Mouse (Mus musculus): ENCODE measurements at regions not wholly inside any gene's neighbourhood (a gene's known extent, or its start where the extent isn't known, plus 50 kb on each side); places are given as distances from the start of the nearest gene placed in this dataset.
A peak's percentile ranks its signal among the peaks of the same experiment; 100 is the strongest.

- DNase-seq (ENCODE audit: low read depth) = no peak
- no peak for TF ChIP-seq POLR2A (IDR thresholded peaks at IDR 0.05; ENCODE audit: borderline replicate concordance, extremely low read depth, insufficient read depth, insufficient read length, poor library complexity, severe bottlenecking)
- TF ChIP-seq CTCF (IDR thresholded peaks at IDR 0.05; ENCODE audit: borderline replicate concordance, extremely low read depth, insufficient read depth, insufficient read length) = no peak
Observed at GRCm38 (mm10) chr13:43852888-43853287, 68.3 kb downstream of the Cd83 start.

- DNase-seq (ENCODE audit: low read depth) = no peak
- TF ChIP-seq CTCF (IDR thresholded peaks at IDR 0.05; ENCODE audit: borderline replicate concordance, extremely low read depth, insufficient read depth, insufficient read length) (no peak), POLR2A (IDR thresholded peaks at IDR 0.05; ENCODE audit: borderline replicate concordance, extremely low read depth, insufficient read depth, insufficient read length, poor library complexity, severe bottlenecking) (no peak)
Observed at GRCm38 (mm10) chr13:43854973-43855372, 70.4 kb downstream of the Cd83 start.

GRCm38 (mm10) chr13:43860932-43861331 lies 76.4 kb downstream of the Cd83 start:
- TF ChIP-seq POLR2A (IDR thresholded peaks at IDR 0.05; ENCODE audit: borderline replicate concordance, extremely low read depth, insufficient read depth, insufficient read length, poor library complexity, severe bottlenecking) (no peak), CTCF (IDR thresholded peaks at IDR 0.05; ENCODE audit: borderline replicate concordance, extremely low read depth, insufficient read depth, insufficient read length) (no peak)
- no peak for DNase-seq (ENCODE audit: low read depth)

- TF ChIP-seq CTCF (IDR thresholded peaks at IDR 0.05; ENCODE audit: borderline replicate concordance, extremely low read depth, insufficient read depth, insufficient read length) = no peak
- no peak for TF ChIP-seq POLR2A (IDR thresholded peaks at IDR 0.05; ENCODE audit: borderline replicate concordance, extremely low read depth, insufficient read depth, insufficient read length, poor library complexity, severe bottlenecking)
Observed at GRCm38 (mm10) chr13:43861424-43861823, 76.8 kb downstream of the Cd83 start.

GRCm38 (mm10) chr13:43862056-43862455 lies 77.5 kb downstream of the Cd83 start:
- TF ChIP-seq POLR2A (IDR thresholded peaks at IDR 0.05; ENCODE audit: borderline replicate concordance, extremely low read depth, insufficient read depth, insufficient read length, poor library complexity, severe bottlenecking) (no peak), CTCF (IDR thresholded peaks at IDR 0.05; ENCODE audit: borderline replicate concordance, extremely low read depth, insufficient read depth, insufficient read length) (no peak)

More at GRCm38 (mm10) chr13:43861424-43861823, 76.8 kb downstream of the Cd83 start:
- DNase-seq (ENCODE audit: low read depth) = no peak

GRCm38 (mm10) chr13:43862586-43862985 lies 78.0 kb downstream of the Cd83 start:
- no peak for DNase-seq (ENCODE audit: low read depth)
- TF ChIP-seq POLR2A (IDR thresholded peaks at IDR 0.05; ENCODE audit: borderline replicate concordance, extremely low read depth, insufficient read depth, insufficient read length, poor library complexity, severe bottlenecking) (no peak), CTCF (IDR thresholded peaks at IDR 0.05; ENCODE audit: borderline replicate concordance, extremely low read depth, insufficient read depth, insufficient read length) (no peak)

More at GRCm38 (mm10) chr13:43862056-43862455, 77.5 kb downstream of the Cd83 start:
- no peak for DNase-seq (ENCODE audit: low read depth)

GRCm38 (mm10) chr13:43863581-43864100 lies 79.1 kb downstream of the Cd83 start:
- no peak for TF ChIP-seq POLR2A (IDR thresholded peaks at IDR 0.05; ENCODE audit: borderline replicate concordance, extremely low read depth, insufficient read depth, insufficient read length, poor library complexity, severe bottlenecking)
- no peak for TF ChIP-seq CTCF (IDR thresholded peaks at IDR 0.05; ENCODE audit: borderline replicate concordance, extremely low read depth, insufficient read depth, insufficient read length)
- DNase-seq (ENCODE audit: low read depth) = no peak

- TF ChIP-seq CTCF (IDR thresholded peaks at IDR 0.05; ENCODE audit: borderline replicate concordance, extremely low read depth, insufficient read depth, insufficient read length) (peak; percentile 99), POLR2A (IDR thresholded peaks at IDR 0.05; ENCODE audit: borderline replicate concordance, extremely low read depth, insufficient read depth, insufficient read length, poor library complexity, severe bottlenecking) (peak; percentile 29; the same call in 1 of the 2 replicates)
- DNase-seq (ENCODE audit: low read depth) = peak; percentile 99
Observed at GRCm38 (mm10) chr13:43864153-43864861, 79.7 kb downstream of the Cd83 start.

GRCm38 (mm10) chr13:43865036-43865435 lies 80.5 kb downstream of the Cd83 start:
- TF ChIP-seq POLR2A (IDR thresholded peaks at IDR 0.05; ENCODE audit: borderline replicate concordance, extremely low read depth, insufficient read depth, insufficient read length, poor library complexity, severe bottlenecking) (no peak), CTCF (IDR thresholded peaks at IDR 0.05; ENCODE audit: borderline replicate concordance, extremely low read depth, insufficient read depth, insufficient read length) (no peak)
- no peak for DNase-seq (ENCODE audit: low read depth)

GRCm38 (mm10) chr13:43875895-43876294 lies 91.3 kb downstream of the Cd83 start:
- TF ChIP-seq CTCF (IDR thresholded peaks at IDR 0.05; ENCODE audit: borderline replicate concordance, extremely low read depth, insufficient read depth, insufficient read length) = no peak

GRCm38 (mm10) chr13:43887284-43887683 lies 102.7 kb downstream of the Cd83 start:
- no peak for DNase-seq (ENCODE audit: low read depth)
- no peak for TF ChIP-seq POLR2A (IDR thresholded peaks at IDR 0.05; ENCODE audit: borderline replicate concordance, extremely low read depth, insufficient read depth, insufficient read length, poor library complexity, severe bottlenecking)
- TF ChIP-seq CTCF (IDR thresholded peaks at IDR 0.05; ENCODE audit: borderline replicate concordance, extremely low read depth, insufficient read depth, insufficient read length) = no peak

More at GRCm38 (mm10) chr13:43875895-43876294, 91.3 kb downstream of the Cd83 start:
- no peak for DNase-seq (ENCODE audit: low read depth)

- TF ChIP-seq POLR2A (IDR thresholded peaks at IDR 0.05; ENCODE audit: borderline replicate concordance, extremely low read depth, insufficient read depth, insufficient read length, poor library complexity, severe bottlenecking) = no peak
- TF ChIP-seq CTCF (IDR thresholded peaks at IDR 0.05; ENCODE audit: borderline replicate concordance, extremely low read depth, insufficient read depth, insufficient read length) = no peak
- no peak for DNase-seq (ENCODE audit: low read depth)
Observed at GRCm38 (mm10) chr13:43891928-43892327, 107.4 kb downstream of the Cd83 start.

Measured in brain, embryonic 14.5 days (tissue).